Mouse (Mus musculus) thymus, postnatal 36 days (tissue): Measurements from ENCODE around the gene Klk10.

Experiments
- DNase-seq, 2 experiments: peaks; one replicate each; pipeline ENCODE4 v3.0.0; 2022; ENCODE audit warnings: mixed read lengths in 2 of 2

Gene Klk10

DNA sequence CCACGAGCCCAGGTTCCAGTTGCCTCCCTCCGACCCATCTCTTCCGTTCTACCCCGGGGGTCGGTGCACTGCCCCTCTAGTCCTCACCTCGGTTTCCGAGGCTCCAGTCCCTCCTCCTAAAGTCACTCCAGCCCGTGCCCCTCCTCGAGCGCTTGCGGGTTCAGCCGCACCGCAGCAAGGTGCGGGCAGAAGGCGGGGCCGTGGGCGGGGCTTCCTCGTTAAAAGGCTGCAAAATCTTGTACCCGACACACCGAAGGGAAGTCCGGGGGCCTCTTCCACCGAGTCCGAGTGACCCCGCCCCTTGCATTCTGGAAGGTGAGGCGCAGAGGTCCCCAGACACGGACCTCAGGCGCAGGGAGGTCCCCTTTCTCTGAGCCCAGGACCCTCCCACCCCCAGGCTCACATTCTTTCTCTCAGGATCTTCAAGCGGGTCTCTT lies 16.5 kb downstream of the Klk10 start, which contains the start of gene Klk8:
Gene Klk8, plus strand, starts transcription at position 245 of the 437 bp plus-strand sequence.
- peak; percentile 51 to 60 for DNase-seq

DNA sequence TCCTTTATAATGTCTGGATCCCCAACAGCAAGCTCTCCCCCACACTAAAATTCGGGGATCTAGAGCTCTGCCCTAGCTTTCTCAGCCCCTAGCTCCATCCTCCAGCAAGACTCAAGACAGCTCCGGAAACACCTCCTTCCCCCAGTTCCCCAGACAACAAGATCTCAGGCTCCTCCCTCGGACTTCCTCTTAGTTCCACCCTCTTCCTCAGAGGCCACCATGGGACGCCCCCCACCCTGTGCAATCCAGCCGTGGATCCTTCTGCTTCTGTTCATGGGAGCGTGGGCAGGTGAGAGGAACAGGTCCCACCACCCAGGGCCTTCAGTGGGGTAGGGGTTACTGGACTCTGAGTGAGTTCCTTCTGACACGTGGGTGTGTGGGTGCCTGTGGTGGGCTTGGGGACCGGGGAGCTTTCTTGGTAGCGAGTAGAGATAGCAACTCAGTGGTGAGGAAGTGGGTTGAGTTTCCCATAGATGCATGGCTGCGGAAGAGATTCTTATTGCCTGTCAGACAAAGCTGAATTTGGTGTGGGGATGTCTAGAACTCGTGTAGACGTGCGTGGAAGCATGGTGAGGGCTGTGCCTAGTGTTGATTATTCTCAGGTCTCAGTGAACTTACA lies 17.1 kb downstream of the Klk10 start:
- peak; percentile 48 to 54 for DNase-seq

DNA sequence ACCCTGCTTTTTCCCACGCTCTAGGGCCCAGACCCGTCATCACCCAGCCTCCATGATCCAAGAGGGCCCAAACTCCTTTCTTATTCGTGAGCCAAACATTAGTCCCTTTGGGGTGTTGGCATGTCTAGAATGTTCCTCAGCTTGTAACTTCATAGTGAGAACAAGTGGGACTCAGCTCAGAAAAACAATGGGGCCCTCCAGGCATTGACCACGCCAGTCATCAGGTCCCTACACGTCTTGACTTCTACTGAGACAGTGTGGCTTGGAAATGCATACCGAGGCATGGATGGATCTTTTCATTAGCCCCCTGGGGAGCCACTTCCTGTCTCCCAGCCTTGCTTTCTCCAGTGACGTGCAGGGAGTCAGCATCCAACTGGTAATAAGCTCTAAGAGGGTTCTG lies 19.0 kb downstream of the Klk10 start:
- DNase-seq, result no peak

DNA sequence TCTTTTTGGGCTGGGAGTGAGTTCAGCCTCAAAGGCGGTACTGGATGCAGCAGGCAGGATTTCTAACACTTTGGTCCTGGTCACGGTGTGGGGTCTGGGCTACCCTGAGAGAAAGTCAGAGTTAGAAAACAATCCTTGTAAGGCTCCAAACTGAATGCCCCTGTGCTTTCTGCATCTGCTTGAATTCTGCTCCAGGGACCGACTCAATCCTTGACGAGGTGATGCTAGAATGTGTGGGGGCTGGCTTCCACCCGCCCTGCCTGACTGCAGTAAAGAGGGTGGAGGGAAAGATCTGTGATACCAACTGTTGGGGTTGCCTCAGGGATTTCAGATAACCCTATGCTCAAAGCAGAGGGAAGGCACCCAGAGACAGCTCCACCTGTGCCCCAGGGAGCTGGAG lies 30.2 kb downstream of the Klk10 start, which contains the start of gene Klk7:
Gene Klk7, plus strand, starts transcription at position 301 of the 400 bp plus-strand sequence.
- DNase-seq, result no peak

DNA sequence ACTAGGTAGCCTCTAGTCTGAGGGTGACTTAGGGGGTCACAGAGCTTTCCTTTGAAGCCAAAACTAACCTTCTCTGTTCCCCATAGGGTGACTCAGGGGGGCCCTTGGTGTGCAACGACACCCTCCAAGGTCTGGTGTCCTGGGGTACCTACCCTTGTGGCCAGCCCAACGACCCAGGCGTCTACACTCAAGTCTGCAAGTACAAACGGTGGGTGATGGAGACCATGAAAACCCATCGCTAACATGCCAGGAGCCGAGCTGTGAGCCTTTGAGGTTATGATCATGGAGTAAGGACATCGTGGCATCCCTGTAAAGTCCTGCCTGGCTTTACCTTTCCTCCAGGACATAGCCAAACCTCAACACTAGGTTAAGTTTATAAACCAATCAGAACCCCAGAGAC lies 34.4 kb downstream of the Klk10 start:
- DNase-seq, result no peak

DNA sequence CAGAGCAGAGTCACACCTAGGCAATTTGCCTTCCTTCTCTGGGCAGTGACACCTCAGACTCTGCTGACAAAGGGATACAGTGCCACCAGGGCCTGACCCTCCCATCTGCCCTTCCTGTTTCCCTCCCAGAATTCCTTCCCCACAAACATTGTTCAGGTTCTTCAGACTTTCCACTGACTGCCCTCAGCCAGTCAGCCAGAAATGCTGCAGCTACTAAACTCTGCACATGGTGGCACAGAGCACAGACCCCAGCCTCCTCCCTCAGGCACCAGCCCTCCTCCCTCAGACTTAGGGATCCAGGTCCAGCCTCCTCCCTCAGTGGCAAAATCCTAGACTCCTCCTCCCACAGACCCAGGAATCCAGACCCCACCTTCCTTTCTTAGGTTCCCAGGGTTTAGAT lies 35.9 kb downstream of the Klk10 start:
- no peak for DNase-seq

DNA sequence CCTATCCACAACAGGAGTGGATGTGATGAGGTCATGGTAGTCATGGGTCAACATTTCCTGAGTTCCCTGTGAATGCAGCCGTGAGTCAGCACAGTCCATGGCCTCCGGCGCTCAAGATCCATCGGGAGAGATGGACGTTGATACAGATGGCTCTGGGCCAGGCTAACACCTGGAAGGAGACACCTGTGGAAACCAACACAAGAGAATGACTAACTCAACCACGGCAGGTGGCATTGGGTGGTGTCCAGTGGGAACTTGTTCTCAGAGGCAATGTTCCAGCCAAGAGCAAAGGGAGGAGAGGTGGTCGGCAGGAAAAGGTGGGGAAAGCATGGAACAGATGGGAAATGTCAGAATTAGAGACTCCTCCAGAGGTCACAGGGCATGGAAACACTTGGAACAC lies 40.7 kb downstream of the Klk10 start:
- DNase-seq, result no peak

DNA sequence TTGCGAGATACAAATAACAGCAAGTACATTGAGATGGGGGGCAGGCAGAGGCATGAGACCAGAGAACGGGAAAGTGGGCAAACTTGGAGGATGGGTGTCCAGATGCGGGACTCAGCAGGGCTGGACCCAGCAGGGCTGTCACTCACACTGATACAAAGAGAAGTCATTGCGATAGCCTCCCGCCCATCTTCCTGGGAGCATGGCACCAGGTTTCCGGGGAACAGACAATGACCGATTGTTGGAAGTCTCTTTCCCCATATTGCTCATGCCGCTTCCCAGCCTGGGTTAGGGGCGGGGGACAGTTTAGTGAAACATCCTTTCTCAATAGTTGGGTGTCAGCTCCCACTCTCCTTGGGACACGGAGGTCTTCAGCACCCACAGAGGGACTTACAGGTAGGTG lies 43.4 kb downstream of the Klk10 start, which contains the start of gene Klk6:
Gene Klk6, plus strand, starts transcription at position 301 of the 400 bp plus-strand sequence.
- no peak for DNase-seq

DNA sequence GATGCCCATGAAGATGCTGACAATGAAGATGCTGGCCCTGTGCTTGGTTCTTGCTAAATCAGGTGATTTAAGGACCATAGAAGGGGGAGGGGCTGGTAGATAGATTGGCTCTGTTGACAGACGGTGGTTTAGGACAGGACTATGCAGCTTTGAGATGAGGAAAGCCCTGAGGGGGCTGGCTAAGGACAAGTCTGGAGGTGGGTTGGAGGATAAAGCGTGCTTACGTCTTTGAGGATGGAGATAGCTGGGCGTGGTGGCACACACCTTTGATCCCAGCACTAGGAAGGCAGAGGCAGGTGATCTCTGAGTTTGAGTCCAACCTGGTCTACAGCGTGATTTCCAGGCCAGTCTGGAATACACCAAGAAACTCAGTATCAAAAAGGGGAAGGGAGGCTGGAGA lies 45.2 kb downstream of the Klk10 start:
- DNase-seq, result no peak

DNA sequence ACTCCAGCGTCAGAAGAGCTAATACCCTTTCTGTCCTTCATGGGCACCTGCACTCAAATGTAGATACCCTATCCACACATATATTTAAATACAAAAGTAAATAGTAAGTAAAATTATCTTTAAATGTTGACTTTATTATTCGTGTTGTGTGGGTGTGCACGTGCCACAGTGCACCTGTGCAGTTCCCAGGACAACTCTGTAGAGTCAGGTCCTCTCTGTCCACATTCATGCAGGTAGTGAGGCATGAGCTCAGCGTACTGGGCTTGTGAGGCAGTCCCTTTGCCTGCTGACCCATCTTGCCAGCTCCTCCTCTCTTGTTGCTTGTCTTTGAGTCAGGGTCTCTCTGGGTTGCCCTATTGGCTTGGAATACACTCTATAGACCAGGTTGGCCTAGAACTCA lies 46.9 kb downstream of the Klk10 start:
- DNase-seq, result no peak

DNA sequence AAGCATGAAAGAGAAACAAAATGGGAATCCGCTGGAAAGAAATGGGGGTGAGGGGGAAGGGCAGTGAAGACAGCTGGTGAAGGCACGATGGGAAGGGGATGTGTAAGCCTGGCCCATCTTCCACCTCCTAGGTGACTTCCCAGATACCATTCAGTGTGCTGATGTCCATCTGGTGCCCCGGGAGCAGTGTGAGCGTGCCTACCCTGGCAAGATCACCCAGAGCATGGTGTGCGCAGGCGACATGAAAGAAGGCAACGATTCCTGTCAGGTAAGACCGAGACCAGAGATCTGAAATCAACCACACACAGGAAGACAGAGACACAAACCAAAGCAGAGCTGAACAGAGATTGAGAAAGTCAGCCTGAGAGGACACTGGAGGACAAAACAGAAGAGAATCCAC lies 48.2 kb downstream of the Klk10 start:
- no peak for DNase-seq
